Mouse (Mus musculus): ENCODE measurements around the gene Retreg1. TPM values are rescaled to one million over a fixed set of nuclear protein-coding genes. Genes with fewer than 3 reads are reported as not detected.
"Not testable (repeated sequence)": the region's sequence is repeated elsewhere in the genome, so short reads cannot be mapped to it uniquely, and the experiment has no call there.

The Retreg1 gene
- polyA plus RNA-seq, 1 experiment from 2014 or later = 15.3 TPM

DNA sequence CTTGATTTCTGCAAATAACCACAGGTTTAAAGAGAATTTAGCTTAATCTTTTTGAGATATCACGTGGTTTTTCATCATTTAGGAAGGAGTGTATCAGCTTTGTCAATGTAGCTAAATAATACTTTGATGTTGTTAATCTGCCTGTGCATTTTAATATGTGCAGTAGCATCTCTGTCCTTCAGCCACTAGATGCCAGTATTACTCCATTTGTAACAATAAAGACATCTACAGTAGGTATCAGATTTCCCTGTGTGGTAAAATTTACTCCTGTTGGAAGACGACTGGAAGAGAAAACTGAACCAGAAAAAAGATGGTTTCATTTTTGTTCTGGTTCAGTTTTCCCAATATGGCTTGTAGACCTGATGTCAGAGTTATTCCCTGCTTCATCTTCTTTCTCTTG, 152.5 kb downstream of the Retreg1 start:
- peaks cover 61% of the 10 kb centered on the region for H3K36me3 ChIP-seq (replicated peaks; ENCODE audit: control insufficient read depth, insufficient read depth)
- H3K27ac ChIP-seq = no peak overlapping the region
- no peak overlapping the region for H3K4me2 ChIP-seq (replicated peaks)
- no peak overlapping the region for H3K4me3 ChIP-seq (replicated peaks; ENCODE audit: low read length)
- H3K27me3 ChIP-seq (ENCODE audit: control insufficient read depth, insufficient read depth, low read length) = no peaks in the 10 kb centered on the region
- H3K9ac ChIP-seq = no peak overlapping the region
- no peaks in the 10 kb centered on the region for H3K9me3 ChIP-seq (ENCODE audit: control insufficient read depth, low read length)
- DNase-seq (ENCODE audit: low spot score) = peak; percentile 86
- H3K4me1 ChIP-seq (replicated peaks; ENCODE audit: control insufficient read depth, insufficient read depth, low read length) = no peaks in the 10 kb centered on the region
- ATAC-seq (ENCODE audit: low FRiP score) = peak; percentile 63; the same call in 1 of the 2 replicates
- 44% methylated on average over 2 of the region's 2 CpGs for WGBS

DNA sequence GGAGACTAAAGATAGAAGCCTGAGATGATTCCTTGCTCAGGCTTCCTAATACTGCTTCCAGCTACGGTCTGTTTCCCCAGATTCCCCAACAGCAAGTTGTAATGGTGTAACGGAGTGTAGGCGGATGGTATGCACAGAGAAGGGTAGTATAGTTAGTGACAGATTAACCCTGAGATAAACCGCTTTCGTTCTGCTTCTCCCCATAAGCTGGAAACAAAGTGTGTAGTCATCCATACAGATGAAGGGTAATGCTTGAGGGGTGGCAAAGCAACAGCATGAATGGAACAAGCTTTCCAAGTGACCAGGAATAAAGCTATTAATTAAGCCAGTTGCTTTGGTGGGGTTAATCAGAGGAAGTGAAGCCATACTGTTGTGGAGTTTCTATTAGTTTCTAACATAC, 156.6 kb downstream of the Retreg1 start:
- not testable (repeated sequence) for H3K4me3 ChIP-seq (replicated peaks; ENCODE audit: low read length); H3K4me1 ChIP-seq (replicated peaks; ENCODE audit: control insufficient read depth, insufficient read depth, low read length); DNase-seq (ENCODE audit: low spot score); H3K9me3 ChIP-seq (ENCODE audit: control insufficient read depth, low read length); H3K4me2 ChIP-seq (replicated peaks); H3K9ac ChIP-seq; H3K27ac ChIP-seq; ATAC-seq (ENCODE audit: low FRiP score); H3K27me3 ChIP-seq (ENCODE audit: control insufficient read depth, insufficient read depth, low read length)
- peaks cover 32% of the 10 kb centered on the region for H3K36me3 ChIP-seq (replicated peaks; ENCODE audit: control insufficient read depth, insufficient read depth)
- WGBS = 26% methylated on average over 5 of the region's 5 CpGs

DNA sequence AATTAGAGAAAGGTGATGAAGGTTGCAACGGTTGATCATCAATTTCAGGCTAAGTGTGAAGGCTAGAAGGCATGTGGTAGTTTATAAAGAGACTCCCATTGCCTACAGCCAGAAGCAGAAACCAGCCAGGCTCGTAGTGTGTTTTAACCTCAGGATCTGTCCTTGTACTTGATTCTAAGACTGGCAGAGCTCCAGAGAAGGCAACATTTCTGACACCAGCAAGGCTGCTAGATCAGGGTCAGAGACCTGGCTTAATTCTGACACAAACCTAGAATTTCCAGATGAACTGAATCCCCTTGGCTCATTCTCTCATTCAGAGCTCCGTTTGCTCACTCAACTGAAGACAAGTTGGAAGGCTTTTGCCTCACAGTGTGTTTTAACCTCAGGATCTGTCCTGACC, 165.6 kb downstream of the Retreg1 start:
- Histone ChIP-seq H3K27me3 (ENCODE audit: control insufficient read depth, insufficient read depth, low read length) (no peaks in the 10 kb centered on the region), H3K9ac (no peak overlapping the region), H3K4me3 (replicated peaks; ENCODE audit: low read length) (no peak overlapping the region), H3K4me1 (replicated peaks; ENCODE audit: control insufficient read depth, insufficient read depth, low read length) (no peaks in the 10 kb centered on the region), H3K9me3 (ENCODE audit: control insufficient read depth, low read length) (no peaks in the 10 kb centered on the region), H3K27ac (no peak overlapping the region), H3K4me2 (replicated peaks) (no peak overlapping the region), H3K36me3 (replicated peaks; ENCODE audit: control insufficient read depth, insufficient read depth) (no peaks in the 10 kb centered on the region)
- ATAC-seq (ENCODE audit: low FRiP score) (no peak), DNase-seq (ENCODE audit: low spot score) (no peak)
- 84% methylated on average over 3 of the region's 3 CpGs for WGBS

DNA sequence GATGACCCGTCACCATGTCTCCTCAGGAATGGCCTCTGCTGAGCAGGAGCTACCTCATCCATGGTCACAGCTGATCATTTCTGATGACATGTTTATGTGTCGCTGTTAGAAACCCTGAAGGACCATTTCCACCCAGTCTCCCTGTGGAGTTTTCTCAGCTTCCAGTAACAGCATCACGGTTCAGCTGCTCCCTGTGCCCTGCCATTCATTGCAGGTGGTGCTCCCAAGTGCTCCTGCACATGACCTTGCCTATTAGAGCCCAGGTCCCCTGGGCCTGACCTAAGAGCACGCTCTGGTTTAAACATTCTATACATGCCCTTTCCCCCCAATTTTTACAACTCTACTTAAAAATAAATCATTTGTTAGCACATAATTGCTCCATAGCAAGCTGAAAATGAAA, 169.9 kb downstream of the Retreg1 start:
- Histone ChIP-seq H3K27ac (no peak overlapping the region), H3K4me3 (replicated peaks; ENCODE audit: low read length) (no peak overlapping the region), H3K4me2 (replicated peaks) (no peak overlapping the region), H3K4me1 (replicated peaks; ENCODE audit: control insufficient read depth, insufficient read depth, low read length) (no peaks in the 10 kb centered on the region), H3K27me3 (ENCODE audit: control insufficient read depth, insufficient read depth, low read length) (no peaks in the 10 kb centered on the region), H3K9ac (no peak overlapping the region), H3K36me3 (replicated peaks; ENCODE audit: control insufficient read depth, insufficient read depth) (no peaks in the 10 kb centered on the region), H3K9me3 (ENCODE audit: control insufficient read depth, low read length) (no peaks in the 10 kb centered on the region)
- ATAC-seq (ENCODE audit: low FRiP score) (no peak), DNase-seq (ENCODE audit: low spot score) (no peak)
- WGBS = 61% methylated on average over 4 of the region's 4 CpGs

DNA sequence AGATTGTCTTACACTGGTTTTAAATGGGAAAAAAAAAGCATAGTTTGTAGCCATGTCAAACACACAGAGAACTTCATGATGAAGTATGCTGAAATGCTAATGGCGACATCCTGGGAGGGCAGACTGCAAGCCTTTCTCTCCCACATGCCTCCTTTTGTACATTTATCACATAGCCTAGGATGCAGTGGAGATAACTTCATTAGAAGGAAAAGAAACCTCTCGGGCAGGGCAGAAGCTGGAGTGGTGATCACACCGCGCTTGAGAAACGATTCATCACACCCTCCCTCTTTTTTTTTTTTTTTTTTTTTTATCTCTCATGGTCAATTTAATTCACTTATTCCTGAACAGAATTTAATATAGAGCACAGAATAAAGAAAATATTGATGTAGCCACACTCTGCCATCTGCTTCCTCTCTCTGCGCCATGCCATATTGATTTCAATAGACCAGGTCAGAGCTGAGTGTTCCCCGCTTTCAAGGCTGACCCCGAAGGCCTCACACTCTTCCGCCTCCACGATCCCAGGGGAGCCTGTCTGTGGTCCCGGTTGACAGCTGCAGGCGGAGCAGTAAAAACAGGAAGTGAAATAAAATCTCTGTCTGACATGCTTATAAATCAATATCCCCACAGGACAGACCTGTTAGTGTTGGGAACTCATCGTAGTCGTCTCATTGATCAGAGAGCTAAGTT, 173.1 kb downstream of the Retreg1 start:
- Histone ChIP-seq H3K4me3 (replicated peaks; ENCODE audit: low read length) (no peak overlapping the region), H3K9ac (no peak overlapping the region), H3K27ac (no peak overlapping the region), H3K4me1 (replicated peaks; ENCODE audit: control insufficient read depth, insufficient read depth, low read length) (no peaks in the 10 kb centered on the region), H3K9me3 (ENCODE audit: control insufficient read depth, low read length) (no peaks in the 10 kb centered on the region), H3K36me3 (replicated peaks; ENCODE audit: control insufficient read depth, insufficient read depth) (no peaks in the 10 kb centered on the region), H3K27me3 (ENCODE audit: control insufficient read depth, insufficient read depth, low read length) (no peaks in the 10 kb centered on the region), H3K4me2 (replicated peaks) (0 out of 2 replicates have a peak overlapping the region, but pooled peaks have one; percentile 5)
- ATAC-seq (ENCODE audit: low FRiP score) = 0 out of 2 replicates have a peak, but pooled peaks have one; percentile 48
- DNase-seq (ENCODE audit: low spot score) = no peak
- WGBS = 31% methylated on average over 14 of the region's 14 CpGs

DNA sequence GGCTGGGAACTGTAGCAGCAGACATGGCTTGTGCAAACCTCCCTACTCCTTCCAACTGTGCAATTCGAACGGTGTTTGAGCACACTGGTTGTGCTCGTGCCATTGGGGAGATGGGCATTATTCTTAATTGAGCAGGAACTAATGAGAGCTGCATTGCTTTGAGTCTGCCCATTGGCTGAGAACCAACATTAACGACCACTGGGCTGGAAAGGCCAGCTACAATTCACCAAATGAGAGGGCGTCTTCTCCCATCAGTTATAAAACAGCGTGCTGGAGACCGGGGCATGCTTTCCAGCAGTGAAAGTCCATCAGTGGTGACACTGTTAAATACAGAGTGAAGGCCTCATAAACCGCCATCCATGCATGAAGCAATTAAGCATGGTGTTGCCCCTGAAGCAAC, 178.7 kb downstream of the Retreg1 start:
- no peak overlapping the region for H3K9ac ChIP-seq
- no peak for DNase-seq (ENCODE audit: low spot score)
- H3K4me1 ChIP-seq (replicated peaks; ENCODE audit: control insufficient read depth, insufficient read depth, low read length) = no peaks in the 10 kb centered on the region
- H3K27ac ChIP-seq = no peak overlapping the region
- no peaks in the 10 kb centered on the region for H3K36me3 ChIP-seq (replicated peaks; ENCODE audit: control insufficient read depth, insufficient read depth)
- WGBS = 40% methylated on average over 8 of the region's 8 CpGs
- peak; percentile 79 for ATAC-seq (ENCODE audit: low FRiP score)
- no peaks in the 10 kb centered on the region for H3K27me3 ChIP-seq (ENCODE audit: control insufficient read depth, insufficient read depth, low read length)
- no peak overlapping the region for H3K4me2 ChIP-seq (replicated peaks)
- H3K4me3 ChIP-seq (replicated peaks; ENCODE audit: low read length) = no peak overlapping the region
- H3K9me3 ChIP-seq (ENCODE audit: control insufficient read depth, low read length) = no peaks in the 10 kb centered on the region

DNA sequence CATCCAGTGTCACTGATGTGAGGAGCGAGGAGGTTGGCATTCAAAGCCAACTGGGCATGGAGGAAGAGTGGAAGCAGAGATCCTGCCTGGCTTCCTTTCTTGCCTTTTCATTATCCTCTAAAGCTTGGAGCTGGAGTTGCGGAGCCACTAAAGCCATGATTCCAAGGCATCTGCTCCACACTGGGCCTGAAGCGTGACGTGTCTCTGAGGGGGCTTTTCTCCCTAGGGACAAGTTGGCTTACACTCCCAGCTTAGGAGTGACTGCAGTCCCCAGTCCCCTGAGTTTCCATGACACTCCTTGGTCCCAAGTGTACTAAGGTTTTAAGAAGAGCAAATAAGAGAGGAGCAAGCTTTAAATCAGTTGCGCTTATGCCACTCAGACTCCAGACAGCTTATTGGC, 179.7 kb downstream of the Retreg1 start:
- Histone ChIP-seq H3K4me2 (replicated peaks) (no peak overlapping the region), H3K4me3 (replicated peaks; ENCODE audit: low read length) (no peak overlapping the region)
- 82% methylated on average over 5 of the region's 5 CpGs for WGBS

More for the DNA sequence above, 179.7 kb downstream of the Retreg1 start:
- DNase-seq (ENCODE audit: low spot score) (no peak), ATAC-seq (ENCODE audit: low FRiP score) (no peak)
- no peak overlapping the region for H3K9ac ChIP-seq
- no peaks in the 10 kb centered on the region for H3K4me1 ChIP-seq (replicated peaks; ENCODE audit: control insufficient read depth, insufficient read depth, low read length)
- no peaks in the 10 kb centered on the region for H3K9me3 ChIP-seq (ENCODE audit: control insufficient read depth, low read length)
- no peaks in the 10 kb centered on the region for H3K36me3 ChIP-seq (replicated peaks; ENCODE audit: control insufficient read depth, insufficient read depth)
- no peaks in the 10 kb centered on the region for H3K27me3 ChIP-seq (ENCODE audit: control insufficient read depth, insufficient read depth, low read length)
- no peak overlapping the region for H3K27ac ChIP-seq

Small RNA genes within 50 kb of the gene (microRNA-seq; reads per million reads assigned to microRNA genes)
- gene Mir7212 = not detected

Other genes starting within 250 kb of the Retreg1 start
- gene Myo10, start 220.7 kb upstream of the Retreg1 start, polyA plus RNA-seq (2014; fragmentation: Nextera tagmentation; extraction: Ambion mirVana) = 24.4 and 29.4 TPM in 2 replicates
- 37.1 and 37.4 TPM in 2 replicates for gene Zfp622, start 141.2 kb downstream of the Retreg1 start, polyA plus RNA-seq (2014; fragmentation: Nextera tagmentation; extraction: Ambion mirVana)

Measured in hindbrain, embryonic 14.5 days (tissue).